In the genomic region with DNA sequence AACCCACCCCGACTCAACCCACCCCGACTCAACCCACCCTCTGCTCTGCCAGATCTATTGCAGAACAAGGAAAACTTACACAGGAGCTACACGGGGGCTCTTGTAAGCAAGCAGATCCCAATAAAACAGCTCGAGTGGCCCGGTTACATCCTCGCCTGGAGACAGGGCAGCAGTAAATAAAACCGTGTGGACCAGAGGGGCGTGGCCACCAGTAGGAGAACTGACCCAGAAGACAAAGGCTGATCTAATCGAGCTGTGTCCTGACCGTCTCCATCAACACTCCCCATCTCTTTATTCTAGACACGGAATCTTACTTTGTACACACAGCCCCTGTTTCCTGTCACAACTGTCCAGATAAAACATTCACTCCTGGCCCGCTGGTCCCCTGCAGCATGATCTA, we compare ENCODE assay signal across 14 mouse cellular contexts.
A peak's percentile ranks its signal among the peaks of the same experiment; 100 is the strongest.
DNase-seq lines count a peak whose midpoint lies in the region; ATAC-seq and TF ChIP-seq lines count a peak whose summit lies in the region.
"Had no signal": no experiment of that assay in that cellular context is flagged by ENCODE, and none has a peak within 500 bp of the region (broad histone marks: within the 10 kb centered on the region; RNA-seq: fewer than 3 reads in every experiment).

No protein-coding gene starts in this region.

- no peak for ATAC-seq in hindbrain, embryonic 14.5 days (ENCODE audit: low FRiP score)
- no peak for ATAC-seq in hindbrain, embryonic 16.5 days
- no peak for ATAC-seq in embryonic facial prominence, embryonic 13.5 days (ENCODE audit: insufficient number of reproducible peaks, insufficient read depth, low FRiP score, low TSS enrichment, low read depth)
- no peak for ATAC-seq in limb, embryonic 14.5 days (ENCODE audit: low FRiP score, low read depth)

- no peaks in the 10 kb centered on the region for H3K4me1 ChIP-seq in hindbrain, embryonic 14.5 days (replicated peaks; ENCODE audit: control insufficient read depth, insufficient read depth, low read length)
- no peaks in the 10 kb centered on the region for H3K4me1 ChIP-seq in hindbrain, embryonic 16.5 days (ENCODE audit: control insufficient read depth, insufficient read depth, low read depth, low read length)
- H3K4me1 ChIP-seq in embryonic facial prominence, embryonic 13.5 days = peaks cover 9% of the 10 kb centered on the region
- peaks cover 7% of the 10 kb centered on the region; the same call in 1 of the 2 replicates for H3K4me1 ChIP-seq in limb, embryonic 14.5 days (ENCODE audit: control insufficient read depth, insufficient read depth, low read length)

- no peak for TF ChIP-seq POLR2A in limb, embryonic 14.5 days (IDR thresholded peaks at IDR 0.05; ENCODE audit: borderline replicate concordance, extremely low read depth, insufficient read depth, insufficient read length)

- H3K27ac ChIP-seq in hindbrain, embryonic 14.5 days = no peak overlapping the region
- H3K27ac ChIP-seq in hindbrain, embryonic 16.5 days (ENCODE audit: low read depth, low read length) = no peak overlapping the region
- H3K27ac ChIP-seq in embryonic facial prominence, embryonic 13.5 days = no peak overlapping the region
- no peak overlapping the region for H3K27ac ChIP-seq in limb, embryonic 14.5 days (replicated peaks; ENCODE audit: low read depth, low read length)
- H3K27ac ChIP-seq: embryonic facial prominence, embryonic 15.5 days; heart, embryonic 15.5 days had no signal

- H3K27me3 ChIP-seq in hindbrain, embryonic 14.5 days (ENCODE audit: control insufficient read depth, insufficient read depth, low read length) = no peaks in the 10 kb centered on the region
- H3K27me3 ChIP-seq in hindbrain, embryonic 16.5 days (replicated peaks; ENCODE audit: control insufficient read depth, insufficient read depth, low read length) = no peaks in the 10 kb centered on the region
- no peaks in the 10 kb centered on the region for H3K27me3 ChIP-seq in embryonic facial prominence, embryonic 13.5 days
- no peaks in the 10 kb centered on the region for H3K27me3 ChIP-seq in limb, embryonic 14.5 days (ENCODE audit: control insufficient read depth, insufficient read depth, low read length)
- H3K27me3 ChIP-seq: embryonic facial prominence, embryonic 15.5 days; heart, embryonic 15.5 days had no signal

- no peak for DNase-seq in hindbrain, embryonic 14.5 days (ENCODE audit: low spot score)
- peak; percentile 42 for DNase-seq in embryo, embryonic 10.5 days (ENCODE audit: low spot score)
- DNase-seq in limb, embryonic 14.5 days (ENCODE audit: low spot score) = no peak
- no peak for DNase-seq in cerebellum, adult 11 months
- no peak for DNase-seq in spleen, postnatal 14 days (ENCODE audit: low spot score in 2 of 2)
- DNase-seq: cerebellum, adult 8-10 months; left cerebral cortex, postnatal 4 days; right cerebral cortex, postnatal 14 days; thymus, postnatal 4 days had no signal

- no peak overlapping the region for H3K9ac ChIP-seq in hindbrain, embryonic 14.5 days
- no peak overlapping the region; the same call in 1 of the 2 replicates for H3K9ac ChIP-seq in hindbrain, embryonic 16.5 days (ENCODE audit: low read depth, low read length)
- H3K9ac ChIP-seq in embryonic facial prominence, embryonic 13.5 days = no peak overlapping the region
- H3K9ac ChIP-seq in limb, embryonic 14.5 days (ENCODE audit: low read depth, low read length, severe bottlenecking) = no peak overlapping the region
- H3K9ac ChIP-seq: embryonic facial prominence, embryonic 15.5 days; heart, embryonic 15.5 days had no signal

- no peaks in the 10 kb centered on the region for H3K36me3 ChIP-seq in hindbrain, embryonic 14.5 days (replicated peaks; ENCODE audit: control insufficient read depth, insufficient read depth)
- no peaks in the 10 kb centered on the region for H3K36me3 ChIP-seq in hindbrain, embryonic 16.5 days (ENCODE audit: control insufficient read depth, insufficient read depth, low read length)
- no peaks in the 10 kb centered on the region for H3K36me3 ChIP-seq in embryonic facial prominence, embryonic 13.5 days
- no peaks in the 10 kb centered on the region for H3K36me3 ChIP-seq in limb, embryonic 14.5 days (ENCODE audit: control insufficient read depth, insufficient read depth, low read length)
- H3K36me3 ChIP-seq: embryonic facial prominence, embryonic 15.5 days; heart, embryonic 15.5 days had no signal

- 29% methylated on average over 12 of the region's 12 CpGs for WGBS in hindbrain, embryonic 14.5 days
- WGBS in hindbrain, embryonic 16.5 days = 26% methylated on average over 12 of the region's 12 CpGs
- WGBS in embryonic facial prominence, embryonic 13.5 days = 19% methylated on average over 12 of the region's 12 CpGs
- 11% methylated on average over 12 of the region's 12 CpGs for WGBS in limb, embryonic 14.5 days

- H3K9me3 ChIP-seq in hindbrain, embryonic 14.5 days (ENCODE audit: control insufficient read depth, low read length) = no peaks in the 10 kb centered on the region
- H3K9me3 ChIP-seq in hindbrain, embryonic 16.5 days (ENCODE audit: control insufficient read depth, low read length) = no peaks in the 10 kb centered on the region
- no peaks in the 10 kb centered on the region for H3K9me3 ChIP-seq in embryonic facial prominence, embryonic 13.5 days
- no peaks in the 10 kb centered on the region for H3K9me3 ChIP-seq in limb, embryonic 14.5 days (ENCODE audit: control insufficient read depth, low read length)
- H3K9me3 ChIP-seq: embryonic facial prominence, embryonic 15.5 days; heart, embryonic 15.5 days had no signal

- no peak overlapping the region for H3K4me3 ChIP-seq in hindbrain, embryonic 14.5 days (replicated peaks; ENCODE audit: low read length)
- no peak overlapping the region for H3K4me3 ChIP-seq in hindbrain, embryonic 16.5 days (ENCODE audit: low read length)
- no peak overlapping the region for H3K4me3 ChIP-seq in embryonic facial prominence, embryonic 13.5 days
- no peak overlapping the region for H3K4me3 ChIP-seq in limb, embryonic 14.5 days (replicated peaks; ENCODE audit: low read length)
- H3K4me3 ChIP-seq: embryonic facial prominence, embryonic 15.5 days; heart, embryonic 15.5 days; myocyte had no signal

- H3K4me2 ChIP-seq in hindbrain, embryonic 14.5 days (replicated peaks) = 0 out of 2 replicates have a peak overlapping the region, but pooled peaks have one; percentile 5
- H3K4me2 ChIP-seq in hindbrain, embryonic 16.5 days (ENCODE audit: low read length) = no peak overlapping the region
- H3K4me2 ChIP-seq in embryonic facial prominence, embryonic 13.5 days = 0 out of 2 replicates have a peak overlapping the region, but pooled peaks have one; percentile 9
- H3K4me2 ChIP-seq in limb, embryonic 14.5 days (replicated peaks; ENCODE audit: low read depth, low read length, severe bottlenecking) = peak overlapping the region; percentile 28; the same call in 1 of the 2 replicates
- H3K4me2 ChIP-seq: embryonic facial prominence, embryonic 15.5 days; heart, embryonic 15.5 days had no signal
